Mouse (Mus musculus) monocyte, adult 2 months (primary cell): Measurements from ENCODE around the gene Pxmp4.

Experiments
- DNase-seq, 2 experiments: peaks; one replicate each; pipeline ENCODE4 v3.0.0; 2022; ENCODE audit warnings: low spot score in 2 of 2, low read depth in 1 of 2

Gene Pxmp4

GRCm38 (mm10) chr2:154613118-154614115, 9.9 kb upstream of the Pxmp4 start, which contains the start of the genes Zfp341 and 4930519P11Rik:
Gene Zfp341, plus strand, starts transcription at chr2:154613297.
Gene 4930519P11Rik, minus strand, starts transcription at chr2:154613437.
- DNase-seq, result peak; percentile 69 to 82

- DNase-seq, result no peak
Observed at GRCm38 (mm10) chr2:154609050-154609767, 5.7 kb upstream of the Pxmp4 start.

- DNase-seq, result no peak
Observed at GRCm38 (mm10) chr2:154606965-154607364, 3.5 kb upstream of the Pxmp4 start.

- no peak for DNase-seq
Observed at GRCm38 (mm10) chr2:154604156-154604555, 648 bp upstream of the Pxmp4 start.

GRCm38 (mm10) chr2:154603007-154603637, 386 bp downstream of the Pxmp4 start:
- no peak for DNase-seq

GRCm38 (mm10) chr2:154601324-154601723, 2.2 kb downstream of the Pxmp4 start:
- DNase-seq, result no peak

- DNase-seq, result no peak
Observed at GRCm38 (mm10) chr2:154600586-154600985, 2.9 kb downstream of the Pxmp4 start.

GRCm38 (mm10) chr2:154597399-154597798, 6.1 kb downstream of the Pxmp4 start:
- DNase-seq, result peak; percentile 32 to 47

- DNase-seq, result no peak
Observed at GRCm38 (mm10) chr2:154595775-154596174, 7.7 kb downstream of the Pxmp4 start.

GRCm38 (mm10) chr2:154593025-154593424, 10.5 kb downstream of the Pxmp4 start:
- peak in 1 of 2 experiments; percentile 29 for DNase-seq

GRCm38 (mm10) chr2:154591239-154591638, 12.3 kb downstream of the Pxmp4 start:
- no peak for DNase-seq

GRCm38 (mm10) chr2:154589051-154589450, 14.5 kb downstream of the Pxmp4 start:
- no peak for DNase-seq

- DNase-seq, result no peak
Observed at GRCm38 (mm10) chr2:154586405-154586804, 17.1 kb downstream of the Pxmp4 start.

- no peak for DNase-seq
Observed at GRCm38 (mm10) chr2:154584931-154585601, 18.4 kb downstream of the Pxmp4 start.

- no peak for DNase-seq
Observed at GRCm38 (mm10) chr2:154583906-154584872, 19.3 kb downstream of the Pxmp4 start.

- DNase-seq, result no peak
Observed at GRCm38 (mm10) chr2:154581421-154581820, 22.1 kb downstream of the Pxmp4 start.

- DNase-seq, result no peak
Observed at GRCm38 (mm10) chr2:154580586-154580985, 22.9 kb downstream of the Pxmp4 start.

GRCm38 (mm10) chr2:154577744-154578067, 25.8 kb downstream of the Pxmp4 start:
- no peak for DNase-seq

- no peak for DNase-seq
Observed at GRCm38 (mm10) chr2:154576876-154577743, 26.4 kb downstream of the Pxmp4 start.
